Mouse (Mus musculus): ENCODE data around the gene Rragd.
"Not testable (repeated sequence)": the region's sequence is repeated elsewhere in the genome, so short reads cannot be mapped to it uniquely, and the experiment has no call there.

Gene Rragd

DNA sequence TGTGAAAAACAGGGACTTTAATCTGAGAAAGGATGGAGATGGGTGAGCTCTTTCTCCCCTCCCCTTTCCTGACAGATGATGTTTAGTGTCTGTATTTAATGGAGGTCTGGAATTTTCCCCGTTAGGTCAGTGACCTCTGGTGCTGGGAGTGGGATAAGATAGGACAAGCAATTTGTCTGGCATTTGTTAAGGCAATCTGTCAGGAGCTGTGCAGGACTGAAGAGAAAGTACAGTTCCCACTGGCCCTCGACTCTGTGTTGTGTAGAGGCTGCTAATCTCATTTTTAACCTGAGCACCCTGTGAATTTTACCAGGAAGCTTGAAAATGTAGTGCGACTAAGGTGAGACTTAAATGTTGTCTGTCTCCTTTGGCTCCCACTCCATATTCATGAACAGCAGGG, 2.8 kb downstream of the Rragd start:
- peak; percentile 18 for DNase-seq (ENCODE audit: low spot score)

DNA sequence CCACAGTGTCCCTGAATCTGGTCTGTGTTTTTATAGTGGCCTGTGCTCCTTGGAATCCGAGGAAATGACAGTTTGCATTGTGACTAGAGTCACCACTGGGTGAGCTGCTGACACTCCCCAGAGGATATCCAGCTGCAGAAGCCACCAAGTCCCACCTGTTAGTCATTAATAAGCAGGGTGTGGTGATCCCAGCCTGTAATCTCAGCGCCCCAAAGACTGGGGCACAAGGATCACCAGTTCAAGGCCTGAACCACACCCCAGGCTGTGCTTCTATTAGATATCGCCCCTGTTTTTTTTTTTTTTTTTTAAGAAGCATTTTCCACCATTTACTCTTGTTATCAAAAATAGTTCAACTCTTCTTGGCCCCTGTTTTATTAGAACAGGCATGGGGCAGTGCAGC, 4.2 kb downstream of the Rragd start:
- no peak for DNase-seq (ENCODE audit: low spot score)

DNA sequence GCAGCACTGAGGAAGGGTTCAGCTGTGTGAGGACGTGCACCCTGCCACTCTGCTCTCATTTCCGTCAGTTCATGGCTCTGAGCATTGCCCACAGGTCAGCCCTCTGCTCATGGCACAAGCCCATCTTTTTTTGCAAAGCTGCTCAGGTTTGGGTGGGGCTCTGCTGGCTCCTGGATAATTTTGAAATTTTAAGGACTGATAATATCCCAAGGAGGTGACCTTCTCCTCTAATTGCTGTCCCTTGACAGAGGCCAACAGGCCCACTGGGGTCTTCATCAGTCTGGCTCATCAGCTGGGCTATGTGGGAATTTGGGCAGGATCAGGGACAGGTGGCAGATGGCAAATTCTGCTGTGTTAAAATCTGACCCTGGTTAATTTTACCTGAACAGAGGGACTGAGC, 6.5 kb downstream of the Rragd start:
- DNase-seq (ENCODE audit: low spot score) = no peak

DNA sequence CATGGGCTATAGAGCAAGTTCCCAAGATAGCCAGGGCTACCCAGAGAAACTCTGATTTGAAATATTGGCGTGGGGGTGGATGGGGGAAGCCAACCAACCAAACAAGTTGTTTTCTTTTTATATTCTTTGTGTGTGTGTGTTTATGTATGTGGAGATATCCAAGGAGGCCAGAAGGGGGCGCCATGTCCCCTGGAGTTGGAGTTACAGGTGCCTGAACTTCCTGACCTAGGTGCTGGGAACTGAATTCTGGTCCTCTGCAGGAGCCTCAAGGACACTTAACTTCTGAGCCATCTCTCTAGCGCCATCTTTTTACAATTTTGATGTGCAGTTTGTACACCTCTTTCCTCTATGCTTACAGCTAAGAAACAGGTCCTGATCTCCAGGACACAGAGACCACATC, 11.3 kb downstream of the Rragd start:
- no peak for DNase-seq (ENCODE audit: low spot score)

DNA sequence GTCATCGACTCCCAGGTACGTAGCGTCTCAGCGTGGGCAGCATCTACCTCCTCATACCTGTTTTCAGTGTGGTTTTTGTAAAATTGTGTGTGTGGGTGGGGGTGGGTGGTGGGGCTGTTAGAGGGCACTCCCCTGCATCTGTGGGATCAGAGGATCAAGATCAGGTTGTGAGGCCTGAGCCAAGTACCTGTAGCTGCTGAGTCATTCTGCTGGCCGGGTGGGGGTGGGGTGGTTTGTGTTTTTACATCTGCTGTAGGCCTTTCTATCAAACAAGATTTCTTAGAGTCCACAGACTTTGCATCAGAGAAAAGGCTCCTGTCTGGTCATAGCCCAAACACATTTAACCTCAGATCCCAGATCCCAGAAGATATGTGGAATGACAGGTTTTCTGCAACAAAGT, 13.2 kb downstream of the Rragd start:
- DNase-seq (ENCODE audit: low spot score) = no peak

DNA sequence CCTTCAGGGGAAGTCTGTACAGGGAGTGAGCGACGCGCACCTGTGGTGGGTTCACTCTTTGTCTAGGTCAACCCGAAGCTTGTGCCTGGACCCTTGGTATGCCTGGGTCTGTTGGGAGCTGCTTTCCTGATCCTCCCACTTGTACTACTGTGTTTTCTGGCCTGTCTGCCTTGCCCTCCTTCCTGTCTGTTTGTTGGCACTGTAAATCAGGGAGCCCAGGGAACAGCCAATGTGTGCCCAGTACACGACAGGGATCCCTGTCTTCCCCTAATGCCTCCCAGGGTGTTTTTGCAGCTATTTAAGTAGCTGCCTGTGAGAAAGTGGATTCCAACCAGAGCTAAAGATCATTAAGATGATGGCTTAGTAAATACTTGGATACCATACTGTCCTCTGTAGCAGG, 14.7 kb downstream of the Rragd start:
- no peak for DNase-seq (ENCODE audit: low spot score)

DNA sequence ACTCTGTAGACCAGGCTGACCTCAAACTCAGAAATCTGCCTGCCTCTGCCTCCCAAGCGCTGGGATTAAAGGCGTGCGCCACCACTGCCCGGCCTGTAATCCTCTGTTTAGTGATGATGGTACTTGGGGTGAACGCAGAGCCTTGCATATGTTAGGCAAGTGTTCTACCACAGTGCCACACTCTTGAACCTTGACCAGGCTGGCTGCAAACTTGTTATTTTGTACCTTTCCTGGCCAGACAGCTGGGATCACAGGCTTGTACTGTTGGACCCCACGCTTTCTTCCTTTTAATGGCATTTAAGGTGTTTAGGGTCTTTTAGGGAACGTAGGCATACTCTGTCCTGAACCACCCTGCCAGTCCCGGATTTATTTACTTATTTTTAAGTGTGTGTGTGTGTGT, 16.2 kb downstream of the Rragd start:
- DNase-seq (ENCODE audit: low spot score) = no peak

DNA sequence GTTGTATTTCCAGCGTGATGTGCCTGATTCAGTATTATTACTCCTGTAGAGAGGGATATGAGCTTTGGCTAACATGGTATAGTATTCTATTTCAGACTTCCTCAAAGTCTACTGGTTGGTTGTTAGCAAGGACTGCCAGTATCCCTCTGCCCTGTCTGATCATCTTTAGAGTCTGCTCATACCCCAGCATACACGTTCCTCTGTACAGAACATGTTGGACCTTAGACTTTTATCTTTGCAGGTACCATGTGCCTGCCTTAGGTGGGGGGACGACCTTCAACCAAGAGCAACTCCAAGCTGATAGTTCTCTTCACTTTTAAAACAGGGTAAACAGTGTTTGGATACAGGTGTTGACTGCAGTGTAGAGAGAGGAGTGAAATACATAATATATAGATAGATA, 19.2 kb downstream of the Rragd start:
- DNase-seq (ENCODE audit: low spot score) = no peak

DNA sequence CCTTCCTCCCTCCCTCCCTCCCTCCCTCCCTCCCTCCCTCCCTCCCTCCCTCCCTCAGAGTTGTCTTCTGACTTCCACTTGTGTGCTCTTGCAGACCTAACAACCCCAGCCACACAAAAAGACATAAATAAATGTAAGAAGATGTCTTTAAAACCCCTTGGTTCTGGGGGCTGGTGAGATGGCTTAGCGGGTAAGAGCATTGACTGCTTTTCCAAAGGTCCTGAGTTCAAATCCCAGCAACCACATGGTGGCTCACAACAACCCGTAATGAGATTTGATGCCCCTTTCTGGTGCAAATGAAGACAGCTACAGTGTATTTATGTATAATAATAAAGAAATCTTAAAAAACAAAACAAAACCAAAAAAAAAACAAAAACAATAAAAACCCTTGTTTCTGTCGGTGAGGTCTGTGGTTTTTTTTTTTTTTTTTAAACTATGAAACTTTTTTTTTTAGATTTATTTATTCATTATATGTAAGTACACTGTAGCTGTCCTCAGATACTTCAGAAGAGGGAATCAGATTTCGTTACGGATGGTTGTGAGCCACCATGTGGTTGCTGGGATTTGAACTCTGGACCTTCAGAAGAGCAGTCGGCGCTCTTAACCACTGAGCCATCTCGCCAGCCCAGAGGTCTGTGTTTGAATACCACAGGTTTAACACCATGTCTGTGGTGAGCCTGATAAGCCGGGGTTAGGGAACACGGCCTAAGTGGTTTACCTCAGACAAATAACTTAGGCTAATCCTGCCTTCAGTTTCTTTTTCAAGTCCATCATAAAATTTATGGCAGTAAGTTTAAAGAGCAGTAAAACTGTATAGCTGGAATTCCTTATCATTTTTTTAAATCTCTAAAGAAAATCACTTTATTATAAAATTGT, 23.0 kb downstream of the Rragd start:
- not testable (repeated sequence) for DNase-seq (ENCODE audit: low spot score)

DNA sequence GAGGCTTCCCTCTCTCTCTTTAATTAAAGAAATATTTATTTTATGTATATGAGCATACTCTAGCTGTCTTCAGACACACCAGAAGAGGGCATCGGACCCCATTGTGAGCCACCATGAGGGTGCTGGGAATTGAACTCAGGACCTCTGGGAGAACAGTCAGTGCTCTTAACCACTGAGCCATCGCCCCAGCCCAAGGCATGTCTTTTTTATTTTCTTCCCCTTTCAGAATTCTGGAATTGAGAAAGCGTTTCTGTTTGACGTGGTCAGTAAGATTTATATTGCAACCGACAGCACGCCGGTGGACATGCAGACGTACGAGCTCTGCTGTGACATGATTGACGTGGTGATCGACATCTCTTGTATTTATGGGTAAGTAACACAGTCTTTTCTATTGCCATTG, 24.0 kb downstream of the Rragd start:
- DNase-seq (ENCODE audit: low spot score) = no peak

DNA sequence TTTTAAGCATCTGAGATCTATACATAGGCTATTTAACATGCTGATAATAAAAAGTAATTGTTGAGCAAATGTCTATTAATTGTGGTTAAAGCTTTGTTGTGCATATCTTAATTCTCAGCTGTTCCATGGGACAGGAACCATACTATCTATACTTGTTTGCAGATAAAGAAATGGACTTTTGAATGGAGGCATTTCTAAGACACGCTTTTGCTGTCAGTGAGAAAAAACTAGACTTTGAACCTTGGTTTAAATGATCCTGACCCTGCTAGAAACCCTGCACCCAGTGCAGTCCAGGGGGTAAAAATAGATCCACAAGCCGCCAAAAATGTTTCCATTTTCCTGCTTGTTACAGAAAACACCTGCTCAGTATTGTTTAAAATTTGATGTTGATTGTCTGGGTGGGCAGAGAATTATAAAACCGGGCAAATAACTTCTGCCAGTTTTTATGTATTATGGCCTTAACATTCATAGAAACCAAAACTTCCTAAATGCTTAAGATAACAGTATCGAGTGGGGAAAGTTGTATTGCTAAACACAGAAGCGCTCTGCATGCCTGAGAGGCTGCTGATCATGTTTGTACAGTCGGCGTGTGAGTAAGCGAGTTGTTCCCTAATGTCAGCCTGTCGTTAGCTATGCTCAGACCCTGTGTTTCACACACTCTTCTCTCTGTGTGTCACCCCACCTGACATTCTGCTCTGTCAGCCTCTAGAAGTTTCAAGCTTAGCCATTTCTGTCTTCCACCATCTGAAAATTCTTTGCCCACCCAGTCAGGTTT, 24.8 kb downstream of the Rragd start:
- no peak for DNase-seq (ENCODE audit: low spot score)

DNA sequence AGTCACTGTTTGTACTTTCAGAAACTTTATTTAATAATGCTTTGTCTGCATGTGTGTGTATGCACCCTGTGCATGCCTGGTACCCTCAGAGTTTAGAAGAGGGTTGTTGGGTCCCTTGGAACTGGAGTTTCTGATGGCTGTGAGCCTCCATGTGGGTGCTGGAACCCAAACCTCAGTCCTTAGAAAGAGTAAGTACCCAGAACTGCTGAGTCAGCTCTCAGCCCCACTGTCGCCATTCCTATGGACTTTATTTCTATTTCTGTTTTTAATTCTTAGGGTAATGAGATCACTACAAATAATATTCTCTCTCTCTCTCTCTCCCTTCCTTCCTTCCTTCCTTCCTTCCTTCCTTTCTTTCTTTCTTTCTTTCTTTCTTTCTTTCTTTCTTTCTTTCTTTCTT, 27.2 kb downstream of the Rragd start:
- no peak for DNase-seq (ENCODE audit: low spot score)

DNA sequence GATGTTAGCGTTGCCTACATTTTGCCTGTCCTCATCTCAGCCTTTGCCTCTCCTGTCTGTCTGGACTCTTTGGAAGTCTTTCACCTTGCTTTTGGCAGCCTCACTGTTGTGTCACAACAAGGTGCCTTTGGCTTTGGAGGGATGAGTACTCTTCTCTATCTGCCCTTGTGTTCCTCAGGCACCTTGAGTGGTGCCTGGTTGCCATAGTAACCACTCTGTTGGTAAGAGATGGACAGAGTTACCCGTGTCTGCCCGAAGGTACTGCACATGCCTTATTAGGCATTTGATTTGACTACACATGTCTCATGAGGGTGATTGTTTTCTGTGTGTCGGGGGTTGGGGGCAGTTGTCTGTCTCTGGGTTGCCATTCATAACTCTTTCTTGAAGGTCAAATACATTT, 29.6 kb downstream of the Rragd start:
- DNase-seq (ENCODE audit: low spot score) = no peak

DNA sequence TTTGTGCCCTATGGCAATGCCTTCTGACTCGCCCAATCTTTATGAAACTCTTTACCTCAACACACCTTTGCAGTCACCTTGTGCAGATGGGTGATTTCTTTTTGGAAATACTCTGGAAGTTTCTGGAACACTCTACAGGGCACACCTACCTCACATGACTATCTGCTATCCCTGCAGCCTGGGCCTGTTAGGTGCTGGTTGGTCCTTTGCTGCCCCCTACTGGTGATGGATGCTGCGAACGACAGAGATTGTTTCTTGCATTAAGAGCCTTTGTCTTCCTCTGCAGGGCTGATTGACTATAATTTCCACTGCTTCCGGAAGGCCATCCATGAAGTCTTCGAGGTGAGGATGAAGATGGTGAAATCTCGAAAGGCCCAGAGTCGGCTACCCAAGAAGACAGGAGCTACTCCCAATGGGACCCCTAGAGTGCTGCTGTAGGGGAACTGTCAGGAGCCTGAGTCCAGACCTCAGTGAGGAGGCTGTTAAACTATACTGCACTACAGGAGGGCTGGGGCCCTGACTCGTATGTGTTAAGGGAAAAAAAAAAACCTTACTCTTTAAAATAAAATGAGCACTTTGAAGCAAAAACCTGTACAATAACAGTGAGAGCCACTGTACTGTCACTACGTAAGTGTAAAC, 35.6 kb downstream of the Rragd start:
- peak; percentile 95 for DNase-seq (ENCODE audit: low spot score)

DNA sequence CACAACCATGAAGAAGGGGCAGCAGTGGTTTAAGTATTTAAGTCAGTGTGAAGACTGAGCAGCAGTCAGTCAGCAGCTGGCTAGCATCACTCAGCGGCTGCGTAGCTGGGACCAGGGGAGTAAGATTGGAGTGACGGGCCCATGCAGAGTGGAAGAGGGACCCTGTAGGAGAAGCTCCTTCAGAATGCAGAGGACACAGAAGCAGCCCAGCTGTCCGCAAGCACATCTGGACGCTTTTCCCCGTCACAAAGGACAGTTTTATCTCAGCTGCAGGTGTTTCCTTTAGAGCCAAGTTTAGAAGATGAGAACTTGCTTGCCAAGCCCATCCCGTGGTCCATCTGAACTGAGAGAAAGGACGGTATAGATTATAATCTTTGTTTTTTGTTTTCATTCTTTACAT, 41.6 kb downstream of the Rragd start:
- DNase-seq (ENCODE audit: low spot score) = no peak

DNA sequence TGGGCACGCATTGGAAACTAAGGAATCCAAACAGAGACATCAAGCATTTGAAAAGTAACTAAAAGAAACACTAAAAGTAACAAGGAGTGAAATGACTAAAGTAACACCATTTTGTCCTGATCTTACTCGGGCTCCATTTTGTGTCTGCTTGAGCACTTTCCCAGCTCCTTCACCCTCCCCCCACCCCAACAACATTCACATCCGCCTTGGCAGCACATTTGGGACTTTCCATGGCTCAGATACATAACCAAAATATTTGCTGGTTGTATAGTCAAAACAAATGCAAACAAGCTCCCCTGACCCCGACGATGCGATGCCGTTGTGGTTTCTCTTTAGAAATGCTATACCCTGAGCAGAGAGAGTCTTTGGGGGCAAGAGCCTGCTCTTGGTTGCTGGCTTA, 46.3 kb downstream of the Rragd start:
- DNase-seq (ENCODE audit: low spot score) = no peak

DNA sequence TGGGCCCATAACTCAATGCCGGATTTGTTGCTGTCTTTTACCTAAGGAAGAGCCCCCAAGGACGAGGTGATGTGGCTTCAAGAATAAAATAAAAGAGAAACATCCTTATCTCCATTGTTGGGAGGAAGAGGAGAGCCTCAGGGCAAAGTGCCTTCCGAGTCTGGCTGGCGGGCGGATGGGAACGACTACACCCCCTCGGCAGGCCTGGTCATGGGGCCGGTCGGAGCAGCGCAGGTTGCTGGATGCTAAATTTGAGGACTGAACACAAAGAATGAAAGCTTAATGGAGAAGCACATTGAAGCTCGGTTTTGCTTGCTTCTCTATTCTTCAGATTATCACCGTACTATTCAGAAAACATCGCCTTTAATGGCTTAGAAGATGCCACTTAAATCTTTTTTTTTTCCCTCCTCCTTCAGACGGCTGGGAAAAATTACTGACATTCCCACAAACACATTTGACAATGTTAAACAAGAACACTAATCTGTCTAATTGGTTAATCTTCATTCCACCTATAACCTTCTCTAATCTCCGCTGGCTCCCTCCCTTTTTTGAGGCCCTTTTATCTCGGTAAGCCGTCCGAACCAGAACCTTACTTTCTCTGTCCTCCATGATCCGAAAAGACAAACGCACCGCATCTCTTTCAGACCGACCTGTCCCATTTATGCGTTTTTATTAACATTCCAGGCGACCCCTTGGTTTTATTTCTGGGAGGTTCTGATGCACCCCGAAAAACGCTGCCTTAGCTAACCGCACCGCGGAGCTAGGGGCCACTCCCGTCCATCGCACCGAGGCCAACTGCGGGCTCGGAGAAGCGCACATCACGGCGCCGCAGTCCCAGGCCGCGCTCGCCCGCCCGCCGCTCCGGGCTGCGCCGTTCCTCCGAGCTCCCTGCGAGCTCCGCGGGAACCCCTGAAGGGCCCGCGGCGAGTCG, 47.7 kb downstream of the Rragd start:
- DNase-seq (ENCODE audit: low spot score) = peak; percentile 58

DNA sequence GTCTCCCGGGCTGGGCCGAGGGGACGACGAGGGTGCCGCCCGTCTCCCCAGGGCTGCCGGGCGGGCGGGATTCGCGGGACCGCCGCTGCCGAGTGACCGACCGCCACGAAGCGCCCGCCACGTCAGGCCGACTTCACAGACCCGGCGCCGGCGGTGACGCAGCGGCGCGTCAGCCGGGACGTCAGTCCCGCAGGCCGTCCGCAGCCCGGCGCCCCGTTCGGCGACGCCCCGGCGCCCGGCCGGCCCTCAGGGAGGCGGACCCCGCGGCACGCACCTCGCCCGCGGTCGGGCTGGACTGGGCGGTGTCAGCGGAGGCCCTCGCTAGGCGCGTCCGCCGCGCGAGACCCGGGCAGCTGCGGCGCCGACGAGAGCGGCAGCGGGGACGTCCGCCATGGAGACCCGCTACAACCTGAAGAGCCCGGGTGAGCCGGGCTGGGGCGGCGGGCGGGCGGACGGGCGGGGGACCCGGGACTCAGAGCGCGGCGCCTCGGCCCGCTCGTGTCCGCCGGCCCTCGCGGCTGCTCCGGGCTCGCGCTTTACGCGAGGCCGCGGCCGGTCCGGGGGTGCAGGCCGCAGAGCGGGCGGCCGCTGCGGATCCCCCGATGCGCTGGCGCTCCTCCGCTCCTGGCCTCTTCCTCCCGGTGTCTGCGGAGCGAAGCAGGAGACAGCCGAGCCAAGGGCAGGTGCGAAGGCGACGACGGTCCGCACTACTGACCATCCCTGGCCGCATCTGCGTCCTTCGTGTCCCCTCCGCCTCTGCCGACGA, 48.5 kb downstream of the Rragd start, which contains the start of gene Ube2j1:
Gene Ube2j1 (plus strand): TSS at position 222 of the 766 bp plus-strand sequence.
- peak; percentile 88 for DNase-seq (ENCODE audit: low spot score)

DNA sequence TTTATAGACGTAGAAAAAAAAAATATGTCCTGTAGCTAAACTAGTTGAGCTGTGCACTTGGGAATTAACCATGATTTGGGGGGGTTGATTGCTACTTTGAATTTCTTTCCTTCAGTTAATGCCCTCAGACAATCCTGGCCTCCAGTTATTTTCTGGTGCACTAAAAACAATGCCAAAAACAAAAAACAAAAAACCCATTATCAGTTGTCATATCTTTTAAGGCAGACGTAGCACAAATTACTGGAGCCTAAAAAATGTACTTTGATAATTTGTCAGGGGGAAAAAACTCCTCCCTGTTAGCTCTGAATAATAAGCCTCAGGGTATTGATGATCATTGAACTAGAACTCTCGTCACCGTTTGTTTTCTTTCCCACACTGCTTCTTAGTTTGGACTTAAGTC, 49.2 kb downstream of the Rragd start:
- peak; percentile 40 for DNase-seq (ENCODE audit: low spot score)

DNA sequence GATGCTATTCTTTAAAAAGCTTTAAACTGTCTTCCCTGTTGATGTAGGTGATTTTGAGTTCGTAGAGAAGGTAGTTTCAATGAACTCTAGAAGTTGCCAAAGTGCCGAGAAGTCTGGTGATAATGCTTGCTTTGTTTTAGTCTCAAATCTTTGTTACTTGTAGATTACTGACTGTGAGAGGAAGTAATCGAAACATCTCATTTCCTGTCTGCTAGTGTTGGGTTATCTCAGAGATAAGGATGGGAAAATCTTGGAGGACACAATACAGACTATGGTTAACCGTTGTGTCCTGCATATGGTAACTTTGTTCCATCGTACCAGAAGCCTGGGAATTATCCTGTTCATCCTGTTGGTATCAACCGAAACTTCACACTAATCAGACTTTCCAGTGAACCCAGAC, 50.7 kb downstream of the Rragd start:
- DNase-seq (ENCODE audit: low spot score) = no peak

DNA sequence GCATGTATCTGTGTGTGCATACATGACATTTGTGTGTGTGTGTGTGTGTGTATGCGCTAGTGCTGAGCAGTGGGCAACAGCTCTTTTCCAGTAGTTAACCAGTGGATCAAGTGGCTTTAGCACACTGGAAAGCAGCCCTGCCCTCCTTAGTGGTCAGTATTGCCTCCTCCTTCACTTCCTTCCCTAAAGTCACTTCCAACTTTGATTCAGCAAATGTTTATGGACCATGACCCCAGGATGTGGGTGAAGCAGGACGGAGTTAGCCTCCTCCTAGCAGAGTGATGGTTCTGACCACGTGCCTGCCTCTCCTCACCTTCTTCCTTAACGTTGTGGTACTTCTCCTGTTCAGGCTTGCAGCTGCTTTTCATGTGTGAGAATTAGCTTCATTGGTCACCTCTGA, 57.0 kb downstream of the Rragd start:
- no peak for DNase-seq (ENCODE audit: low spot score)

Data from retina, embryonic 14.5 days (tissue).